Mouse (Mus musculus) E14TG2a.4 (cell line): ENCODE measurements around the gene Etnk1.

Experiments used
- CTCF ChIP-seq: conservative IDR thresholded peaks from 2 replicates; pipeline ENCODE4 v1.5.1; 2014; ENCODE audit warnings: low read length
- POU5F1 ChIP-seq: IDR thresholded peaks from 2 replicates; pipeline ENCODE4 v1.6.1; 2014; ENCODE audit warnings: low read length, borderline replicate concordance

- TF ChIP-seq CTCF (no peak), POU5F1 (no peak)
These were observed 27.6 kb upstream of the Etnk1 start for GRCm38 (mm10) chr6:143139417-143139816.
